Mouse (Mus musculus) thymus, adult 2 months (tissue): ENCODE measurements around the gene Usf1.

ENCODE experiments used
- CTCF ChIP-seq: fragments of 200-500 bp; IDR thresholded peaks from 2 replicates; pipeline ENCODE4 v1.5.1; 2012; ENCODE audit warnings: mild to moderate bottlenecking, control low read depth, low read length, moderate library complexity, borderline replicate concordance; ENCODE audit not compliant: control insufficient read depth, poor library complexity, insufficient read depth; ENCODE audit errors: extremely low read depth
- POLR2A ChIP-seq: fragments of 200-500 bp; IDR thresholded peaks from 2 replicates; pipeline ENCODE4 v1.6.1; 2012; ENCODE audit warnings: mild to moderate bottlenecking, low read length, control low read depth, moderate library complexity; ENCODE audit not compliant: control insufficient read depth, poor library complexity, insufficient read depth; ENCODE audit errors: extremely low read depth

- no peak for TF ChIP-seq CTCF
- TF ChIP-seq POLR2A = no peak
Measured at GRCm38 (mm10) chr1:171451001-171451400, 39.9 kb downstream of the Usf1 start.
